Mouse (Mus musculus) hindbrain, postnatal 0 days (tissue): ENCODE measurements around the gene Ptpn1. TPM values are rescaled to one million over a fixed set of nuclear protein-coding genes. Genes with fewer than 3 reads are reported as not detected.

ENCODE experiments used
- ATAC-seq: fragments of 200-750 bp; cut with Nextera tagmentation; 2 replicates; pipeline ENCODE4 v1.8.0; 2017; ENCODE audit warnings: mild to moderate bottlenecking, moderate TSS enrichment, moderate library complexity
- DNase-seq: peaks from one replicate; pipeline ENCODE4 v3.0.0-alpha.2; 2015; ENCODE audit warnings: low spot score
- H3K27ac ChIP-seq: fragments of 300-500 bp; sonication (generic); 2 replicates; pipeline ENCODE4 v1.5.1; 2014; ENCODE audit warnings: mild to moderate bottlenecking
- H3K27me3 ChIP-seq: fragments of 300-500 bp; sonication (generic); 2 replicates; pipeline ENCODE4 v1.6.1; 2014; ENCODE audit warnings: low read length, mixed read lengths; ENCODE audit not compliant: insufficient read depth
- H3K36me3 ChIP-seq: fragments of 300-500 bp; sonication (generic); 2 replicates; pipeline ENCODE4 v1.6.1; 2014; ENCODE audit warnings: low read length, mixed read lengths; ENCODE audit not compliant: insufficient read depth
- H3K4me1 ChIP-seq: fragments of 300-500 bp; sonication (generic); 2 replicates; pipeline ENCODE4 v1.6.1; 2014; ENCODE audit warnings: antibody characterized with exemption, low read length, mixed read lengths; ENCODE audit not compliant: insufficient read depth
- H3K4me2 ChIP-seq: fragments of 300-500 bp; sonication (generic); 2 replicates; pipeline ENCODE4 v1.6.1; 2014; ENCODE audit warnings: low read depth, mild to moderate bottlenecking, low read length, moderate library complexity, mixed read lengths
- H3K4me3 ChIP-seq: fragments of 300-500 bp; sonication (generic); 2 replicates; pipeline ENCODE4 v1.5.1; 2014; ENCODE audit warnings: low read length
- H3K9ac ChIP-seq: fragments of 300-500 bp; sonication (generic); replicated peaks from 2 replicates; pipeline ENCODE4 v1.6.1; 2014; ENCODE audit warnings: mild to moderate bottlenecking, low read length, moderate library complexity, mixed read lengths
- H3K9me3 ChIP-seq: fragments of 300-500 bp; sonication (generic); 2 replicates; pipeline ENCODE4 v1.6.1; 2016; ENCODE audit warnings: low read length, mixed read lengths
- CTCF ChIP-seq: IDR thresholded peaks from 2 replicates; pipeline ENCODE4 v1.5.1; 2016; ENCODE audit warnings: antibody characterized with exemption, control low read depth, low read depth
- WGBS: fragments of 180-500 bp; shearing (Covaris S2); extraction: QIAGEN DNeasy Blood & Tissue Kit; methylation state at CpG from one replicate; pipeline ENCODE4 v1.1.7; 2014; 5-methylcytosine and 5-hydroxymethylcytosine counted together
- polyA plus RNA-seq: library from polyadenylated mRNA; unstranded; fragments of >200 nt; fragmentation: Nextera tagmentation; extraction: Ambion mirVana; gene quantifications from 2 replicates; pipeline ENCODE4 v1.2.1, GENCODE M21; 2015
- total RNA-seq: library from RNA; depleted of rRNA; stranded (reverse); fragments of >200 nt; gene quantifications from 2 replicates; pipeline ENCODE4 v1.2.3, GENCODE M21; 2014

Ptpn1 gene
- total and polyA plus RNA-seq, 2 experiments from 2014 or later = 39.2 to 60.1 TPM

DNA sequence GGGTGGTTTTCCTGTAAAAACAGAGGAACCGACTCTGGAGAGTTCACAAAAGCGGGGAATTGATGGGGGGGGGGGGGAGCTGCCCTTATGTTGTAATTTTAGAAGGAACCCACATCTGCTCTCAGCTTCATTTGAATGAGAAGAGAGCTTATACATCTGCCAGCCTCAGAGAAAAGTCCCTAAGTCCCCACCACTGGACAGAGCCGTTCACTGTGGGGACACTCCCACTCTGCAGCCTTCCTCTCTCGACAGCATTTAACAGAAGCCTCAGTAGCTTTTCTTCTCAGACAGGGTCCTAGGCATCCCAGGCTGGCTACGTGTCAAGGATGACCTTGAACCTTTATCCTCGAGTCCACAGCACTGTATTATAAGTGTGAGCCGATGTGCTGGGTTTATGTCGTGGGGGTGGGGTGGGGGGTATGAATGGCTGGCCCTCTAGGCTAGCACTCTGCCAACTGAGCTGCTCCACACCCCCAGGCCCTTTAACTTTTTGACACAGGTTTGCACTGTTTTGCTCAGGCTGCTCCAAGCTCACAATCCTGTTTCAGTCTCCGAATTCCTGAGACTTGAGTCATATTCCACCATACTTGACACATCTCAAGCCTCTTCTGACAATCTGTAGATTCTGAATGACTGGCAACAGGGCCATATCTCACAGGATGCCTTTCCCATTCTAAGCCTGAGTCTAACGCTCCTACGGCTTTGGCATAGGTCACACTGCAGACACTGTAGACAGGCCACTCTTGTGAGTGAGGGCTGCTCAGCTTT is 8.0 kb downstream of the Ptpn1 start:
- no peak overlapping the region for H3K27ac ChIP-seq
- H3K4me1 ChIP-seq = peaks cover 47% of the 10 kb centered on the region
- no peak for ATAC-seq
- no peaks in the 10 kb centered on the region for H3K9me3 ChIP-seq
- H3K4me2 ChIP-seq = no peak overlapping the region
- H3K36me3 ChIP-seq = no peaks in the 10 kb centered on the region
- WGBS = 58% methylated on average over 11 of the region's 11 CpGs
- no peak overlapping the region for H3K9ac ChIP-seq
- no peak for DNase-seq
- TF ChIP-seq CTCF = no peak
- no peak overlapping the region for H3K4me3 ChIP-seq
- H3K27me3 ChIP-seq = no peaks in the 10 kb centered on the region

DNA sequence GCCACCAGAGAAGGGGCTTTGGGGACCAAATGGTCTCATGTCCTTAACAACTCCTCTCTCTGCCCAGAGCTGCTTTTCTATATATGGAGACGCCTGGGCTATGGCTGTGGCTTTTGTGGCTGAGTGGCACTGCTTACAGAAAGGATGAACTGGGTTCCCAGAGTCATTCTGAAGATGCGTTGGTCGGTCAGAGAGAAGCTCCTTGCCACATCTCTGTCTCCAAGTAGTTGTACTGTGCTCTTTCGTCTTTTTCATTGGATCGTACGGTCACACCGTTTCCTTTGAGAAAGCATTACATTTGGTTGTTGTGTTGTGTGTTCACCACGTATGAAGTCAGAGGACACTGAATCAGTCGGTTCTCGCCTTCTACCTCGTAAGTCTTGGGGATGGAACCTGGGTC is 8.8 kb downstream of the Ptpn1 start:
- Histone ChIP-seq H3K36me3 (no peaks in the 10 kb centered on the region), H3K4me3 (no peak overlapping the region), H3K4me2 (no peak overlapping the region), H3K9me3 (no peaks in the 10 kb centered on the region), H3K9ac (no peak overlapping the region), H3K27me3 (no peaks in the 10 kb centered on the region), H3K27ac (no peak overlapping the region), H3K4me1 (peaks cover 52% of the 10 kb centered on the region)
- no peak for ATAC-seq
- no peak for TF ChIP-seq CTCF
- DNase-seq = no peak
- 86% methylated on average over 11 of the region's 11 CpGs for WGBS

DNA sequence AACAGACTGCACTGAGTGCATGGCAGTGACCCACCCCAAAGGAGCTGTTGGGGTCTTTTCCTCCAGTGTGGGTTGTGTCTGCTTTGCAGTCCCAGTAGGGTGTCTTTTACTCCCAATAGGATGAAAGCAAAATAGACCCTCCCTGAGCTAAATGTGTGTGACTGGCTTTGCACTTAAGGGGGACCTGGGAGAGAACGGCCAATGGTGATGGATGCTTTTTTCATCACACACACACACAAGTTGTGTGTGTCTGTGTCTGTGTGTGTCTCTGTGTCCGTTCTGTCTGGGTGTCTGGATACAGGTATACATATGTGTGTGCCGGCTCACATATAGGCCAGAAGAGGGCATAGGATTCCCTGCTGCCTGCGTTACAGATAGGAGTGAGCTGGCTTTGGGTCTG is 9.5 kb downstream of the Ptpn1 start:
- DNase-seq = no peak
- H3K9ac ChIP-seq = no peak overlapping the region
- 46% methylated on average over 4 of the region's 4 CpGs for WGBS

DNA sequence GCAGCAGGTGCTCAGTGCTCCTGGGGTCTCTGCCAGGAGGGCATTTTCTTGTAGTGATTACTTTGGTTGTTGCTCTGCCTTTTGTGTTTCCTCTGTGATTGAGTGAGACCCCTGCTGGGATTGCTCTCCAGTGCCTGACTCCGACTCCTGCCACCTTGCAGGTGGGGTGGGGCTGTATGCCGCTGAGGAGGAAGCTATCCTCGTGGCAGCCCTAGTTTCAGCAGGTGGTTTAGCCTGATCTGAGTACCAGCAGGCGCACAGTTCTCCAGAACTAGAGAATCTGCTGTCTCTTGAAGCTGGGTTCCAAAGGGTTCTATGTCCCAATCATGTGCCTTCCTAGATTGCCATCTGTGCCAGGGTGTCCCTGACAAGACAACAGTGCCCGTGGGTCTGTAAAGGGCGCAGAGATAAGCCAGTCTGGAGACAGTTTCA is 9.9 kb downstream of the Ptpn1 start:
- ATAC-seq (peak; percentile 30; the same call in 1 of the 2 replicates), DNase-seq (no peak)
- WGBS = 29% methylated on average over 6 of the region's 6 CpGs
- Histone ChIP-seq H3K4me2 (peak overlapping the region; percentile 34; the same call in 1 of the 2 replicates), H3K27me3 (no peaks in the 10 kb centered on the region), H3K4me3 (no peak overlapping the region), H3K9me3 (no peaks in the 10 kb centered on the region), H3K9ac (no peak overlapping the region), H3K4me1 (peaks cover 52% of the 10 kb centered on the region), H3K27ac (peak overlapping the region; percentile 74; the same call in 1 of the 2 replicates), H3K36me3 (no peaks in the 10 kb centered on the region)
- no peak for TF ChIP-seq CTCF

More for the DNA sequence above, 9.5 kb downstream of the Ptpn1 start:
- peak; percentile 36 for TF ChIP-seq CTCF
- Histone ChIP-seq H3K27me3 (no peaks in the 10 kb centered on the region), H3K4me1 (peaks cover 52% of the 10 kb centered on the region), H3K9me3 (no peaks in the 10 kb centered on the region), H3K4me3 (no peak overlapping the region), H3K4me2 (0 out of 2 replicates have a peak overlapping the region, but pooled peaks have one; percentile 34), H3K36me3 (no peaks in the 10 kb centered on the region), H3K27ac (peak overlapping the region; percentile 74; the same call in 1 of the 2 replicates)
- ATAC-seq = 0 out of 2 replicates have a peak, but pooled peaks have one; percentile 28

DNA sequence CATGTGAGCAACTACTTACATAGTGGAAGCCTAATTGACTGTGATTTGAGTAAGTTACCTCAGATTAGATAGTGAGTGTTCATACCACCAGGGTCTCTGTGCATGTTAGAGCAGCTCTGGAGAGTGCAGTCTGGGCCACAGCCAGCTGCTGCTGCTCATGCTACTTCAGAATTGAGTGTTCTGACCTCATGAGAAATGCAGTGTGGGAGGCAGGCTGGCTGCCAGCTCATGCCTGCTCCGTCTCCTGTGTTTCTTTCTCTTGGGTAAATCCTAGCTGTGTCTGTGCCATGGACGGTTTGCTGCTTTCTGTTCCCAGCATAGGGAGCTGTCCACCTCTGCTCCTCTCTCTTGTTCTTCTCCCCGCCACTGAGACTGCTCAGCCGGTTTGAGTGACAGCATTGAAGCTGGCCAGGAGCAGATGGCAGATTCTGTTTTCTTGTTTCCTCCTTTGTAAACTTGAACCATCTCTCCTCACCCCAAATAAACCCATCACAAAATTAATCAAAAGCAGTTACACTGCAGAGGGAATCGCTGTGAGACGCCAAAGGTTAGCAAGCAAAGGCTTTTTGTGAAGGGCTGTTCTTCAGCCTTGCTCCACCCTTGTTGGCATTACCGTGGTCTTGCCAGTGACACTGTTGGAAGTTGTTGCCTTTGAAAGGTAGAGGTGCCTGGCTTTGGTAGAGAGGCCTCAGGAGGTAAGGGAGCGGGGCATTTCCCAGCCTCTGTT is 10.5 kb downstream of the Ptpn1 start:
- peak; percentile 78 for DNase-seq
- Histone ChIP-seq H3K4me2 (peak overlapping the region; percentile 34), H3K27ac (peak overlapping the region; percentile 74), H3K36me3 (no peaks in the 10 kb centered on the region), H3K27me3 (no peaks in the 10 kb centered on the region), H3K9ac (no peak overlapping the region), H3K4me1 (peaks cover 52% of the 10 kb centered on the region), H3K9me3 (no peaks in the 10 kb centered on the region), H3K4me3 (no peak overlapping the region)
- no peak for TF ChIP-seq CTCF
- 18% methylated on average over 8 of the region's 8 CpGs for WGBS
- peak; percentile 72 for ATAC-seq

DNA sequence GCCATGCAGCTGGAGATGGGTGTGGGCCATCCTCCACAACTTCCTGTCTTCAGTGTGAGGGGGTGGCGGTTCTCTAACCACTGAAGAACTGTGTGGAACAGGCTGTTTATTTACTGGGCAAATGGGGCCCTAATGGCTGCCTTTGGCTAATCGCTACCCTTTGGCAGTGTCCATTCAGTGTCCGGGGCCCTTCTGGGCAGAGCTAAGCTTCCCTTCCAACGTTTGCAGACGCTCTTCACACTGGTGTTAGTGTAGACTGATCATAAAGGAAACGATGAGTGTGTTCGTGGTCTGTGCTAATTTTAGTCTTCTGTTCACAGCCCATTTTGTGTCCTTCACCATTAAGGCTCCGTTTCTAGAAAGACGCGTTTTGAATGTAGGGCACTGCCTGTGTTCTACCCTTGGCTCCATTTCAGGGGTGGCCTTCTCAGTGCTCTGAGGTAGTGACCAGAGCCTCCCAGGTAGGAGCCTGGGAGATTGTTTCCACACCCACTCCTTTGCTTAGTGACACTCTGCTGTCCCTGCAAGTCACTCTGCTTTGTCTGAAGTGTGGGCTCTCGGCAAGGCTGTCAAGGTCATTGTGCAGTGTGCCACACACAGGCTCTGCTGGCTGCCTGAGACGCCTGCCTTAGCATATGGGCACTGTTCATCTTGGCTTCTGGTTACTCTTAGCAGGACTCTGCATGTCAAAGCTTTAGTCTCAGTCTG is 11.2 kb downstream of the Ptpn1 start:
- WGBS = 55% methylated on average over 12 of the region's 12 CpGs
- no peak for TF ChIP-seq CTCF
- DNase-seq (peak; percentile 43), ATAC-seq (peak; percentile 25; the same call in 1 of the 2 replicates)
- no peaks in the 10 kb centered on the region for H3K27me3 ChIP-seq
- peaks cover 52% of the 10 kb centered on the region for H3K4me1 ChIP-seq
- H3K36me3 ChIP-seq = no peaks in the 10 kb centered on the region
- peak overlapping the region; percentile 74 for H3K27ac ChIP-seq
- no peaks in the 10 kb centered on the region for H3K9me3 ChIP-seq
- no peak overlapping the region for H3K9ac ChIP-seq
- no peak overlapping the region for H3K4me3 ChIP-seq
- H3K4me2 ChIP-seq = peak overlapping the region; percentile 34
